Mouse (Mus musculus) ovary, postnatal 14 days (tissue): ENCODE data around the gene Acsl1.
"Not testable (repeated sequence)": the region's sequence is repeated elsewhere in the genome, so short reads cannot be mapped to it uniquely, and the experiment has no call there.

Experiments used
- DNase-seq: peaks from one replicate; pipeline ENCODE4 v3.0.0; 2022; ENCODE audit warnings: low spot score

The Acsl1 gene

GRCm38 (mm10) chr8:46566914-46567529 lies 96.2 kb downstream of the Acsl1 start:
- DNase-seq, result no peak

DNA sequence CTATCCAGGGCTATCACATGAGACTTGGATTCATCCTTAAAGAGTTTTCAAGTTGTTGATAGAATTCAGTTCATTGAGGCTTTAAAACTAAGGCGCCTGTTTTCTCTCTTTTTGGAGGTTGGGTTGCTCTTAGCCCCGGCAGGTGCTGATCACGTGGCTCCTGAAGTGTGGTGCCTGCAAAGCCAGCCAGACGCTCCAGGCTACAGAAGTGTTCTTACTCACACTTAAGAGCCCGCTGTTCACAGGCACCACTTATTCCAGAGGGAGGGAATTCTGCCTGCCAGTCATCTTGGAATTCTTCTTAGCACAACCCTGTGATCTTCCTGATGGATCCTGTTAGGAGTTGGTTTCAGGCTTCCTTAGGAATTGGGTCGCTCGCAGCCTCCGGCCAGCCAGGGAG lies 97.1 kb downstream of the Acsl1 start:
- DNase-seq, result no peak

DNA sequence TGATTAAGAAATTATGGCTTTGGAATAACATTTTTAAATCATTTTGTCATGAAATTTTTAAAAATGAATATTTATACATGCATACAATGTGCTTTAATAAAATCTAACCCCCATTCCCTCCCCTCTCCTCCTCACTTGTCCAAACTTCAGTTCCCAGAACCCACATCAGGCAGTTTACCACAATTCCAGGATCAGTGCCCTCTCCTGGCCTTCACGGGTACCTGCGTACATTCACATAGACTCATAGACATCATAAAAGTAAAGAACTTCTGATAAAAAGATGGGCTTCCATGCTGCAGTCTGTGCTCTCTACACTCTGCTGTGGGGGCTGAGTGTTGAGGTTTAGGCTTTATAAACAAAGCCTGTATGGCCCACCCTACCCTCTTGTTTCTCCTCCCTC lies 98.1 kb downstream of the Acsl1 start:
- DNase-seq, result no peak

- no peak for DNase-seq
Observed at GRCm38 (mm10) chr8:46569659-46570441, 99.0 kb downstream of the Acsl1 start.

DNA sequence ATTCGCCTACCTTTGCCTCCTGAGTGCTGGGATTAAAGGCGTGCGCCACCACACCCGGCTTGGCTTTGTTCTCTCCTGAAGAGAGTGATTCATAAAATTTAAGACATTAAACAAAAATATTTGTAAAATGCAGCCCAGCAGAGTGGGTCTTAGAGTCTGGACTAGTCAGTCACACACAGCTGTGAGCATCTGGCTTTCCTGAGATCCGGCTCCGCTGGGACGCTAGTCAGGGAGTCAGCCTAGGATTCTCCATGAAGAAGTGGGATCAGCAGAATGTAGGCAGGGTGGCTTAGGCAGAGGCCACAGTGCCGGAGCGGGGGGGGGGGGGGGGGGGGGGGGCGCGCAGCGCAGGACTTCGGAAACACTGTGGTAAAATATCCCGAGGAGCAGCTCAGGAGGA lies 99.8 kb downstream of the Acsl1 start:
- no peak for DNase-seq

DNA sequence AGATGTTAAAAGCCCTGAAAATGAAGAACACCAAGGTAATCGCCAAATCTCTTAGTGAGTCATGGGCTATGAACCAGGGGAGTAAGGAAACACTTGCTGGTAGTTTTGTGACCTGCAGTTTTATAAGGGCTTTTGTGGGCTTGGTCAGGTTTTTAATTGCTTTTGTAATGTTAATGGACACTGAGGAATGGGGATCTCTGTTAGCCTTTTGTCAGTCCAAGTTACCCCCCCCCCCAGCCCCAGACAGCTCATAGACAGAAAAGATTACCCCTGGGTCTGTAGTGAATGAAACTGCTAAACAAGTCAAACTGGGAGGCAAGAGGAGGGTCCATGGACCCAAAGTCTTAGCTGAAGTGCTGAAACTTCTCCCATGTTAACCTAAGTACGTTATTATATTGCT lies 102.6 kb downstream of the Acsl1 start:
- no peak for DNase-seq

DNA sequence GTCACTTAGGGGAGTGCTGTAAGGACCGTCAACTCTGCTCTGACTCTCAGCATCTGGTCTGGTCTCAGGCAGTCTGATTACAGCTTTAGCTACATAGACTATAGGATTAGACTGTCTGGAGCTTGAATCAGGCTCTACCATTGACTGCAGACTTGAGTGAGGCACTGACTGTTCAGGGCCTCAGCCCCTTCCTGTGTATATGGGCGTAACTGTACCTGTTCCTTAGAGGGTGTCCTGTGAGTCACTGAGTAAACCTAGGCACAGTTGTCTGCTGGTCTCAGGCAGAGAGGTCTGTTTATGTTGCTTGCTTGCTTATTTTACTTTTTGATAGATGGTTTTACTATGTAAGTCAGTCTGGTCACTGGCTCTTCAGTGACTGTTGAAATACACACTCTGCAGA lies 103.1 kb downstream of the Acsl1 start:
- DNase-seq, result no peak

DNA sequence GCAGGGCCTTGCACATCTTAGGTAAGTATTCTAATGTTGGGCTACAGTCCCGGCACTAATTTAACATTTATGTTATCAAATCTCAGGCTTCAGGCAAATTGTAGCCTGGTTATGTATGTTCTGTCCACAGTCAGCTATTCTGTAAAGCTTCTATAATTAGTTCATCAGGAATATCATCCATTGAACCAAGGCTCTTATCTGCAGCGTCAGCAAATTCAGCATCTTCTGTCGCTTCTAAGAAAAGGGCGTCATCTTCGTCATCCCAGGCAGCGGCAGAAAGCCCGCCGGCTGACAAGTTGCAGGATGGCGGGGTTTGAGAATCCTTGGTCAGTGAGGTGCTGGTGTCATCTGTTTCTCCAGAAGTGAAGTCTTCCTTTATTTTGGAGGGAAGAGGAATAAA lies 108.0 kb downstream of the Acsl1 start:
- DNase-seq, result no peak

- DNase-seq, result not testable (repeated sequence)
Observed at GRCm38 (mm10) chr8:46584328-46584727, 113.5 kb downstream of the Acsl1 start.

- no peak for DNase-seq
Observed at GRCm38 (mm10) chr8:46585576-46585975, 114.7 kb downstream of the Acsl1 start.
